Mouse (Mus musculus) cerebellum, adult 2 months (tissue): ENCODE results near the gene Tspo2.

Experiments
- CTCF ChIP-seq: fragments of 200-500 bp; IDR thresholded peaks from 2 replicates; pipeline ENCODE4 v1.5.1; 2011; ENCODE audit warnings: low read depth, mild to moderate bottlenecking, control low read depth, low read length, moderate library complexity, borderline replicate concordance; ENCODE audit not compliant: insufficient read depth
- POLR2A ChIP-seq: fragments of 200-500 bp; IDR thresholded peaks from 2 replicates; pipeline ENCODE4 v1.6.1; 2011; ENCODE audit warnings: low read length, control low read depth, borderline replicate concordance; ENCODE audit not compliant: insufficient read depth

DNA sequence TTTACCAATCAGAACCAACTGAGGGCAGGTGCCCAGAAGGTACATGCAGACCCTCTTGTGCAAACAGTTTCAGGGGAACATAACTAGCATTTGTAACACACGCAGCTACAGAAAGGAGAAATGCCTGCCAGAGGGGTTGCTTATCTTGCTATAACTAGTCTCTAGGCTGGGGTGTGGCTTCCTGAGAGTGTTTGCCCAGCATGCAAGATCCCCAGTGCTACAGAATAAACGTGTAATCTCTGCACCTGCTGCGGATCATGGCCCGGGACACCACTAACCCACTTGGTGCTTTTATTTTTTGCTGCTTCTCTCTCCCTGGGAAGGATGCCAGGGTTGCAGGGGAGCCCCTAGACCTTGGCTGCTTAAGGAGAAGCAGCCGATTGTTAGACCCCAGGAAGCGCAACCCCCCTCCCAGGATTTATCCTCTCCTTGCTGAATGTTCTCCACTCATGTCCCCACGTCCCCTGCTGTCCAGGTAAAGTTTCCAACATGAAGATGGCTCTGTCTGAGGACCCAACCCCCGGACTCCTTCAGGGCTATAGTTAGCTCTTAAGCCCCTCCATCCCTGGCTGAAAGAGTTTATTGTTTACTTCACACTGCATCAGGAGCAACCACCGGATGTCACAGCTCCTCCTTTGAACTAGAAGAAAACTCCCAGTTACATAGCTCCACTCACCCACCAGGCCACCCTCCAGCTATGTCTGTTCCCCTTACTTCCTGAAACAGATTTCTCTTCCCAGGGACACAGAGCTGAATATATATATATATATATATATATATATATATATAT is 25.3 kb downstream of the Tspo2 start:
- TF ChIP-seq CTCF = no peak
- TF ChIP-seq POLR2A = no peak
